Mouse (Mus musculus): ENCODE measurements around the gene Bbx. TPM values are rescaled to one million over a fixed set of nuclear protein-coding genes. Genes with fewer than 3 reads are reported as not detected.

Gene Bbx
- total RNA-seq, 1 experiment = 31.2 TPM

GRCm38 (mm10) chr16:50217084-50217483 lies 215.1 kb downstream of the Bbx start:
- in situ Hi-C loops (cut with MboI; ENCODE audit: low sequenced_read_pairs in 2 of 2, unreplicated experiment in 2 of 2) = no loop called here
- TF ChIP-seq CHD2 (IDR thresholded peaks at IDR 0.05; ENCODE audit: low read depth, low read length) (no peak), ZNF384 (IDR thresholded peaks at IDR 0.05; ENCODE audit: low read depth, low read length) (no peak), ZC3H11A (IDR thresholded peaks at IDR 0.05; ENCODE audit: borderline replicate concordance, low read depth, low read length) (no peak), MAFK (IDR thresholded peaks at IDR 0.05; ENCODE audit: insufficient read depth, low read depth, low read length) (no peak), HCFC1 (IDR thresholded peaks at IDR 0.05; ENCODE audit: borderline replicate concordance, insufficient read depth, low read length) (no peak)
- H3K9me3 ChIP-seq (ENCODE audit: control insufficient read depth, insufficient read depth, low read depth, low read length) = no peaks in the 10 kb centered on the region
- peaks cover 1% of the 10 kb centered on the region; the same call in 1 of the 2 replicates for H3K36me3 ChIP-seq (ENCODE audit: control insufficient read depth, insufficient read depth, low read length, poor library complexity, severe bottlenecking)
- no peak overlapping the region for H3K4me3 ChIP-seq (ENCODE audit: insufficient read depth in 1 of 2, low read depth in 1 of 2, low read length in 2 of 2, poor library complexity in 1 of 2, severe bottlenecking in 1 of 2)
- DNase-seq (ENCODE audit: low read depth, low spot score) = no peak
- no peak overlapping the region for H3K9ac ChIP-seq (ENCODE audit: insufficient read depth, low read depth, low read length, poor library complexity, severe bottlenecking)
- no peaks in the 10 kb centered on the region for H3K4me1 ChIP-seq (ENCODE audit: control insufficient read depth in 2 of 2, insufficient read depth in 2 of 2, low read length in 2 of 2, poor library complexity in 1 of 2)
- no peak overlapping the region for H3K27ac ChIP-seq (ENCODE audit: insufficient read depth, low read depth, low read length, poor library complexity, severe bottlenecking)

GRCm38 (mm10) chr16:50211727-50212126 lies 220.5 kb downstream of the Bbx start:
- Histone ChIP-seq H3K4me3 (ENCODE audit: insufficient read depth in 1 of 2, low read depth in 1 of 2, low read length in 2 of 2, poor library complexity in 1 of 2, severe bottlenecking in 1 of 2) (no peak overlapping the region), H3K4me1 (ENCODE audit: control insufficient read depth in 2 of 2, insufficient read depth in 2 of 2, low read length in 2 of 2, poor library complexity in 1 of 2) (no peaks in the 10 kb centered on the region), H3K27ac (ENCODE audit: insufficient read depth, low read depth, low read length, poor library complexity, severe bottlenecking) (no peak overlapping the region), H3K9ac (ENCODE audit: insufficient read depth, low read depth, low read length, poor library complexity, severe bottlenecking) (no peak overlapping the region), H3K36me3 (ENCODE audit: control insufficient read depth, insufficient read depth, low read length, poor library complexity, severe bottlenecking) (no peaks in the 10 kb centered on the region), H3K9me3 (ENCODE audit: control insufficient read depth, insufficient read depth, low read depth, low read length) (no peaks in the 10 kb centered on the region)
- TF ChIP-seq ZC3H11A (IDR thresholded peaks at IDR 0.05; ENCODE audit: borderline replicate concordance, low read depth, low read length) (no peak), HCFC1 (IDR thresholded peaks at IDR 0.05; ENCODE audit: borderline replicate concordance, insufficient read depth, low read length) (no peak), MAFK (IDR thresholded peaks at IDR 0.05; ENCODE audit: insufficient read depth, low read depth, low read length) (no peak), CHD2 (IDR thresholded peaks at IDR 0.05; ENCODE audit: low read depth, low read length) (no peak), ZNF384 (IDR thresholded peaks at IDR 0.05; ENCODE audit: low read depth, low read length) (no peak)
- DNase-seq (ENCODE audit: low read depth, low spot score) = no peak
- in situ Hi-C loops (cut with MboI; ENCODE audit: low sequenced_read_pairs in 2 of 2, unreplicated experiment in 2 of 2) = no loop called here

GRCm38 (mm10) chr16:50211231-50211630 lies 221.0 kb downstream of the Bbx start:
- H3K9ac ChIP-seq (ENCODE audit: insufficient read depth, low read depth, low read length, poor library complexity, severe bottlenecking) = no peak overlapping the region
- in situ Hi-C loops (cut with MboI; ENCODE audit: low sequenced_read_pairs in 2 of 2, unreplicated experiment in 2 of 2) = no loop called here
- H3K4me3 ChIP-seq (ENCODE audit: insufficient read depth in 1 of 2, low read depth in 1 of 2, low read length in 2 of 2, poor library complexity in 1 of 2, severe bottlenecking in 1 of 2) = no peak overlapping the region
- no peak for TF ChIP-seq MAFK (IDR thresholded peaks at IDR 0.05; ENCODE audit: insufficient read depth, low read depth, low read length)
- no peak for TF ChIP-seq ZC3H11A (IDR thresholded peaks at IDR 0.05; ENCODE audit: borderline replicate concordance, low read depth, low read length)
- H3K4me1 ChIP-seq (ENCODE audit: control insufficient read depth in 2 of 2, insufficient read depth in 2 of 2, low read length in 2 of 2, poor library complexity in 1 of 2) = no peaks in the 10 kb centered on the region
- no peak overlapping the region for H3K27ac ChIP-seq (ENCODE audit: insufficient read depth, low read depth, low read length, poor library complexity, severe bottlenecking)
- DNase-seq (ENCODE audit: low read depth, low spot score) = no peak
- H3K36me3 ChIP-seq (ENCODE audit: control insufficient read depth, insufficient read depth, low read length, poor library complexity, severe bottlenecking) = no peaks in the 10 kb centered on the region
- no peaks in the 10 kb centered on the region for H3K9me3 ChIP-seq (ENCODE audit: control insufficient read depth, insufficient read depth, low read depth, low read length)

GRCm38 (mm10) chr16:50210742-50211141 lies 221.4 kb downstream of the Bbx start:
- no peaks in the 10 kb centered on the region for H3K4me1 ChIP-seq (ENCODE audit: control insufficient read depth in 2 of 2, insufficient read depth in 2 of 2, low read length in 2 of 2, poor library complexity in 1 of 2)
- no peak for DNase-seq (ENCODE audit: low read depth, low spot score)
- no peak overlapping the region for H3K9ac ChIP-seq (ENCODE audit: insufficient read depth, low read depth, low read length, poor library complexity, severe bottlenecking)
- H3K4me3 ChIP-seq (ENCODE audit: insufficient read depth in 1 of 2, low read depth in 1 of 2, low read length in 2 of 2, poor library complexity in 1 of 2, severe bottlenecking in 1 of 2) = no peak overlapping the region
- in situ Hi-C loops (cut with MboI; ENCODE audit: low sequenced_read_pairs in 2 of 2, unreplicated experiment in 2 of 2) = no loop called here
- no peak overlapping the region for H3K27ac ChIP-seq (ENCODE audit: insufficient read depth, low read depth, low read length, poor library complexity, severe bottlenecking)
- H3K36me3 ChIP-seq (ENCODE audit: control insufficient read depth, insufficient read depth, low read length, poor library complexity, severe bottlenecking) = no peaks in the 10 kb centered on the region
- H3K9me3 ChIP-seq (ENCODE audit: control insufficient read depth, insufficient read depth, low read depth, low read length) = no peaks in the 10 kb centered on the region
- no peak for TF ChIP-seq MAFK (IDR thresholded peaks at IDR 0.05; ENCODE audit: insufficient read depth, low read depth, low read length)
- TF ChIP-seq HCFC1 (IDR thresholded peaks at IDR 0.05; ENCODE audit: borderline replicate concordance, insufficient read depth, low read length) = no peak
- TF ChIP-seq CHD2 (IDR thresholded peaks at IDR 0.05; ENCODE audit: low read depth, low read length) = no peak
- TF ChIP-seq ZC3H11A (IDR thresholded peaks at IDR 0.05; ENCODE audit: borderline replicate concordance, low read depth, low read length) = no peak
- no peak for TF ChIP-seq ZNF384 (IDR thresholded peaks at IDR 0.05; ENCODE audit: low read depth, low read length)

GRCm38 (mm10) chr16:50204944-50205343 lies 227.2 kb downstream of the Bbx start:
- no peak for TF ChIP-seq ZNF384 (IDR thresholded peaks at IDR 0.05; ENCODE audit: low read depth, low read length)
- TF ChIP-seq HCFC1 (IDR thresholded peaks at IDR 0.05; ENCODE audit: borderline replicate concordance, insufficient read depth, low read length) = no peak
- TF ChIP-seq CHD2 (IDR thresholded peaks at IDR 0.05; ENCODE audit: low read depth, low read length) = no peak
- no peak for TF ChIP-seq ZC3H11A (IDR thresholded peaks at IDR 0.05; ENCODE audit: borderline replicate concordance, low read depth, low read length)
- TF ChIP-seq MAFK (IDR thresholded peaks at IDR 0.05; ENCODE audit: insufficient read depth, low read depth, low read length) = no peak

More at GRCm38 (mm10) chr16:50204944-50205343, 227.2 kb downstream of the Bbx start:
- no peak for DNase-seq (ENCODE audit: low read depth, low spot score)
- in situ Hi-C loops (cut with MboI; ENCODE audit: low sequenced_read_pairs in 2 of 2, unreplicated experiment in 2 of 2) = no loop called here
- H3K9ac ChIP-seq (ENCODE audit: insufficient read depth, low read depth, low read length, poor library complexity, severe bottlenecking) = no peak overlapping the region
- H3K27ac ChIP-seq (ENCODE audit: insufficient read depth, low read depth, low read length, poor library complexity, severe bottlenecking) = no peak overlapping the region
- H3K4me3 ChIP-seq (ENCODE audit: insufficient read depth in 1 of 2, low read depth in 1 of 2, low read length in 2 of 2, poor library complexity in 1 of 2, severe bottlenecking in 1 of 2) = no peak overlapping the region
- no peaks in the 10 kb centered on the region for H3K4me1 ChIP-seq (ENCODE audit: control insufficient read depth in 2 of 2, insufficient read depth in 2 of 2, low read length in 2 of 2, poor library complexity in 1 of 2)
- H3K9me3 ChIP-seq (ENCODE audit: control insufficient read depth, insufficient read depth, low read depth, low read length) = no peaks in the 10 kb centered on the region
- peaks cover 3% of the 10 kb centered on the region; the same call in 1 of the 2 replicates for H3K36me3 ChIP-seq (ENCODE audit: control insufficient read depth, insufficient read depth, low read length, poor library complexity, severe bottlenecking)
